Comparison of ENCODE assay signal across 18 mouse cellular contexts in genomic region chr4:95784146-95784895, GRCm38 (mm10).
DNase-seq lines count a peak whose midpoint lies in the region; ATAC-seq and TF ChIP-seq lines count a peak whose summit lies in the region.
"Had no signal": no experiment of that assay in that cellular context is flagged by ENCODE, and none has a peak within 500 bp of the region (broad histone marks: within the 10 kb centered on the region; RNA-seq: fewer than 3 reads in every experiment).

No protein-coding gene starts in this region.

- intact Hi-C loops in left cerebral cortex, postnatal 4 days (cut with DNase I) = no loop called here

- DNase-seq in lung, adult 18-20 months = no peak
- DNase-seq in Muller cell, postnatal 12 days (ENCODE audit: inconsistent ontology term) = peak; percentile 15
- DNase-seq in c-Kit-positive CD71-positive TER-119-positive erythroid progenitor cells, embryonic 14.5 days (ENCODE audit: low spot score) = no peak
- no peak for DNase-seq in left cerebral cortex, postnatal 4 days
- DNase-seq: adrenal gland, postnatal 14 days; cerebellum, adult 2 months; cerebellum, postnatal 10 days; embryo, embryonic 11 days; gastrocnemius, postnatal 14 days had no signal

- no peak overlapping the region for H3K4me2 ChIP-seq in lung, embryonic 16.5 days (ENCODE audit: low read depth, low read length)
- H3K4me2 ChIP-seq: embryonic facial prominence, embryonic 12.5 days; forebrain, embryonic 12.5 days; heart, embryonic 12.5 days; hindbrain, embryonic 14.5 days had no signal

- peaks cover 4% of the 10 kb centered on the region for H3K4me1 ChIP-seq in lung, embryonic 16.5 days (replicated peaks; ENCODE audit: control insufficient read depth, insufficient read depth, low read length)
- no peaks in the 10 kb centered on the region for H3K4me1 ChIP-seq in embryonic fibroblast, embryonic 13.5 days (ENCODE audit: control insufficient read depth, insufficient read depth, low read length)
- H3K4me1 ChIP-seq: heart, embryonic 12.5 days had no signal

- no peaks in the 10 kb centered on the region for H3K27me3 ChIP-seq in lung, embryonic 16.5 days (ENCODE audit: control insufficient read depth, insufficient read depth, low read depth, low read length)
- H3K27me3 ChIP-seq: embryonic facial prominence, embryonic 12.5 days; forebrain, embryonic 12.5 days; heart, embryonic 12.5 days had no signal

- TF ChIP-seq CTCF in embryonic fibroblast, embryonic 13.5 days (IDR thresholded peaks at IDR 0.05; ENCODE audit: borderline replicate concordance, insufficient read depth, low read length) = no peak

- no peak overlapping the region for H3K4me3 ChIP-seq in lung, embryonic 16.5 days (ENCODE audit: low read length)
- H3K4me3 ChIP-seq in embryonic fibroblast, embryonic 13.5 days (ENCODE audit: insufficient read depth, low read length) = no peak overlapping the region
- H3K4me3 ChIP-seq: embryonic facial prominence, embryonic 12.5 days; forebrain, embryonic 12.5 days; heart, embryonic 12.5 days; hindbrain, embryonic 10.5 days had no signal

- TF ChIP-seq POLR2A in embryonic fibroblast, embryonic 13.5 days (IDR thresholded peaks at IDR 0.05; ENCODE audit: low read depth, low read length) = no peak

- H3K9me3 ChIP-seq in lung, embryonic 16.5 days (ENCODE audit: control insufficient read depth, low read length) = no peaks in the 10 kb centered on the region
- H3K9me3 ChIP-seq: embryonic facial prominence, embryonic 12.5 days; forebrain, embryonic 12.5 days; heart, embryonic 12.5 days; hindbrain, embryonic 10.5 days had no signal

- no peaks in the 10 kb centered on the region for H3K36me3 ChIP-seq in lung, embryonic 16.5 days (ENCODE audit: control insufficient read depth, insufficient read depth, low read length)
- H3K36me3 ChIP-seq: embryonic facial prominence, embryonic 12.5 days; forebrain, embryonic 12.5 days; heart, embryonic 12.5 days; hindbrain, embryonic 10.5 days had no signal

- no peak overlapping the region for H3K27ac ChIP-seq in lung, embryonic 16.5 days (ENCODE audit: low read length)
- peak overlapping the region; percentile 47; the same call in 1 of the 2 replicates for H3K27ac ChIP-seq in embryonic fibroblast, embryonic 13.5 days (ENCODE audit: insufficient read depth, low read length)
- H3K27ac ChIP-seq: embryonic facial prominence, embryonic 12.5 days; forebrain, embryonic 12.5 days; hindbrain, embryonic 10.5 days; hindbrain, embryonic 14.5 days had no signal

- peak; percentile 77 for ATAC-seq in lung, embryonic 16.5 days (ENCODE audit: low read depth)
- ATAC-seq in megakaryocyte progenitor cell, adult 5-6 weeks (replicated peaks; ENCODE audit: poor library complexity) = peak; percentile 75
- ATAC-seq: forebrain, embryonic 16.5 days had no signal

- 55% methylated on average over 4 of the region's 4 CpGs for WGBS in lung, embryonic 16.5 days

- H3K9ac ChIP-seq in lung, embryonic 16.5 days (ENCODE audit: low read length) = no peak overlapping the region
- H3K9ac ChIP-seq: embryonic facial prominence, embryonic 12.5 days; forebrain, embryonic 12.5 days; heart, embryonic 12.5 days; hindbrain, embryonic 14.5 days had no signal
